Mouse (Mus musculus) kidney, adult 11 months (tissue): ENCODE data around the gene Kat6b.
"Not testable (repeated sequence)": the region's sequence is repeated elsewhere in the genome, so short reads cannot be mapped to it uniquely, and the experiment has no call there.

Source experiments
- DNase-seq: peaks from one replicate; pipeline ENCODE4 v3.0.0; 2022

Kat6b gene

GRCm38 (mm10) chr14:21485961-21486520, 4.8 kb downstream of the Kat6b start:
- DNase-seq = no peak

DNA sequence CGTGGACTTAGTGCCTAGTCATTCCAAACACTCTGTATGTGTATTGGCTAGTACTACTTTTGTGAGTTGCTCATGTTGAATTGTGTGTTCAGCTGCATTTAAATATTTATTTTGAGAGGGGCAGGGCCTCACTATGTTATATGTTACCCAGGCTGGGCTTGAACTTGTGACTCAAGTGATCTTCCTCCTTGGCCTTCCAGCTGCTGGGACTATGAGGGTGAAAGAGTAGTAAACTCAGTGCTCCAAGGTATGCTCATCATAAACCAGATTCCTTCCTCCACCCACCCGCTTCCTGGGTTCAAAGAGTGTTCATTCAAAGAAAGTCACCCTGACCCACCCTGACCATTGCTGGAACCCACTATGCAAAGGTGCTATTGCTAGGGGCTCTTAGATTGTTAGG, 5.9 kb downstream of the Kat6b start:
- DNase-seq = not testable (repeated sequence)

- not testable (repeated sequence) for DNase-seq
Measured at GRCm38 (mm10) chr14:21488426-21489115, 7.3 kb downstream of the Kat6b start.

DNA sequence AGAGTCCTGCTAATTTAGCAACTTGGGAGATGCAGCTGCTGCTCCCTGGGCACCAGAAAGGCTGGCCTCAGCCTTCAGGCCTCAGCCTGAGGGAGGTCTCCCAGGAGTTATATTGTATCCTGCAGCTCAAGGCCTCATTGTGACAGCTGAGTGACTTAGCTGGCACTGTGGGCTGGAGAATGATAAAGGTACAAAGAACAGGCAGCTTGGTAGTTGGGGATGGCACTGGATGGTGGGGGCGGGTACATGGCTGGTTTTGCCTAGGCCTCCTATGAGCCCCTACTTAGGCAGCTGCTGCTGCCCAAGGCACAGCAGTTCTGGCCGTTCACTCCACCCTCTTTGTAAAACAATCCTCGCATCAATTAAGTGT, 7.9 kb downstream of the Kat6b start:
- no peak for DNase-seq

DNA sequence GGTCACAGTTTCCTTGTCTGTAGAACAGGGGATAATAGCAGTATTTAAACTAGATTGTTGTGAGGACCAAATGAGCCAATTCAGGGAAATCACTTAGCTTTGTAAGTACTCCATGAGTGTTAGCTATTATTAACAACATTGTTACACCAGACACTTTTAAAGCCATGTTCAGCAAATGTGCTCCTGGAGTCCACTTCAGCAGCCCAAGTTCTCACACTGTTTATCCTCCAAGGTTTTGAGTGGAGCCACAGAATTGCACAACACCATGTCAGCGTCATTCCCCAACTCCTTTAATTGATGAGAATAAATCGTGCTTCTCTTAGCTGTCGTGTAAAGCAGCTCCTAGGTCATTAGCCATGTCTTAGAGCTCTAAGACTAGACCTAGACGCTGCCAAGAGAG, 8.9 kb downstream of the Kat6b start:
- no peak for DNase-seq

GRCm38 (mm10) chr14:21498361-21498996, 17.2 kb downstream of the Kat6b start:
- peak; percentile 10 for DNase-seq

DNA sequence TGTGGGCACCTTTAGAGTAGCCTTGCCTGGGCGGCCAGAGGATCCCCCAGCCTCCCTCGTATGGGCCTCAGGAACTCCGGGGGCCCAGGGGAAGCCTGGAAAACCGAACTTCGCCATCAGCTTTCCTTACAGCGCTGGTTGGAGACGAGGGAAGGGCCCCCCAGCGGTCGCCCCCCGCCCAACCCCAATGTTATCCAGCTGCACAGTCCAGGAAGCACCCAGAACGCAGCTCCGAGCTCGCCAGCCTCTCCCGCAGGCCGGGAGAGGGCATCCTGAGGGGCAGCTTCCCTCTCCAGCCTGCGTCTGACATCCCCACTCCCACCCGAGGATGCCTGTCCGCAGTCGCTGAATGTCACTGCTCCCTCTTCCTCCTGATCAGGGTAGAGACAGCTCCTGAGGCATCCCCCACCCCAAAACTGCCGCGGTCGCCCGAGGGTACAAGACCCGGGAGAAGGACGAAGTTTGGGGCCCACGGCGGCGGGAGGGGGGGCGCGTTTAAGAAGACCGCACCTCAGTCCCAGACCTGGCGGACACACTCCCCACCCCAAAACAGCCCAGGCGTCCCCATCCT, 17.9 kb downstream of the Kat6b start:
- peak; percentile 38 for DNase-seq

DNA sequence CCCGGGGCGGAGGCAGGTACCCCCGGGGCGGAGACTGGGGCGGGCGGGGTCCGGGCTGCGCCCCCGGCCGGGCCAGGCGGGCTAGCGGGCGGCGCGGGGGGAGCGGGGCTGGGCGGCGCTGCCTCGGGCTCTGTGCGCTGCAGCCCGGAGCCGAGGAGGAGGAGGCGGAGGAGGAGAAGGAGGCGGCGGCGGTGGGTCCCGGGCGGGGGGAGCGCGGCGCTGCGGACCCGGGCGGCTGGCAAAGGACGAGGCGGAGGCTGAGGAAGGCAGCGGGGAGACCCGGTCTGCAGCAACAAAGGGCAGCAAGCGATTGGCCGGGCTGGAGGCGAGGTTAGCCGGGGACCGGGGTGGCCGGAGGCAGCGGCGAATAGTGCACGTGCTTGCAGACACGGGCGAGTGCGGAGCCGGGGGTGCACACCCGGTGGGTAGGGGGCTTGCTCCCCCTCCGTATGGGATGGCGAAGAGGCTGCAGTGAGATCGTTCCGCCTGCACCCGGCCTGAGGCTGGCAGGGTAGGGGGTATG, 18.5 kb downstream of the Kat6b start:
- DNase-seq = no peak

GRCm38 (mm10) chr14:21500154-21501047, 19.2 kb downstream of the Kat6b start:
- peak; percentile 100 for DNase-seq

DNA sequence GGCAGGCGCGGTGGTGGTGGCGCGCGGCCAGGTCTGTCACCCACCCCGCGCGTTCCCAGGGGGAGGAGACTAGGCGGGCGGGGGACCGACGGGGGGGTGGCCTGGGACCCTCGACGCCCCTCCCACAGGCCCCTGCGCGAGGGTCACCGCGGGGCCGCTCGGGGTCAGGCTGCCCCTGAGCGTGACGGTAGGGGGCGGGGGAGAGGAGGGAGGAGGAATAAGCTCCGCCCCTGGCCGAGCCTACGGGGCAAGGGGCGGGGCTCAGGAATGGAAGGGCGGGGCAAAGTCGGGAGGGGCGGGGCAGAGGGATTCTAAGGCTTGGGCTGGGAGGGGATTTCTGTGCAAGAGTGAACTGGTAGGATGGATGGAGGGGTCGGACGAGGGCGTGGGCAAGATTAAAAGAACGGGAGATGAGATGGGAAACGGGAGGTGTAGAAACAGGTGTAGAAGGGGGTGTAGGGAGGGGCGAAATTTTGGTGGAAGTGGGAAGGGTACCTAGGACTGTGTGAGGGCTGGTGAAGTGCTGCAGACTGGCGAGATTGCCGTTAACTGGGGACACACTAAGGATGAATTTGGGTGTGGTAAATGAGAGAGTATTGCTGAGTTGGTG, 19.9 kb downstream of the Kat6b start:
- DNase-seq = no peak

DNA sequence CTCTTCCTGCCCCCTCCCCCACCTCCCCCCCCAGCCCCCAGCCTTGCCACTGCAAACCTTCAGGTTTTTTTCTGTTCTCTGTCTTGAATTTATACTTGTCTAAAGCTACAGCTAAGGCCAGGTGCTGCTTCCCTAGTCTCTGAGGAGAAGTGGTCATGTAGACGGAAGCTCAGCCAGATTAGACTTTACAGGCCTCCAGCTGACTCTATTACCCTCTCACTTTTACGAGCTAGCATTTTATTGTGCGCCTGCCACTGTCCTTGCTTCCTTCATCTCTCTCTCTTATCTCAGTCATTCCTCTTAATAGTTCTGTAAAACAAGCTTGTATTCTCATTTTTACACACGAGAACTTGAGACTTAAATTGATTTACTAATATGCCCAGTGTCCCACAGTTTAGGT, 23.8 kb downstream of the Kat6b start:
- DNase-seq = no peak

- no peak for DNase-seq
Measured at GRCm38 (mm10) chr14:21507046-21507445, 25.8 kb downstream of the Kat6b start.

- peak; percentile 29 for DNase-seq
Measured at GRCm38 (mm10) chr14:21509111-21509905, 28.1 kb downstream of the Kat6b start.

- DNase-seq = no peak
Measured at GRCm38 (mm10) chr14:21511438-21511837, 30.2 kb downstream of the Kat6b start.

DNA sequence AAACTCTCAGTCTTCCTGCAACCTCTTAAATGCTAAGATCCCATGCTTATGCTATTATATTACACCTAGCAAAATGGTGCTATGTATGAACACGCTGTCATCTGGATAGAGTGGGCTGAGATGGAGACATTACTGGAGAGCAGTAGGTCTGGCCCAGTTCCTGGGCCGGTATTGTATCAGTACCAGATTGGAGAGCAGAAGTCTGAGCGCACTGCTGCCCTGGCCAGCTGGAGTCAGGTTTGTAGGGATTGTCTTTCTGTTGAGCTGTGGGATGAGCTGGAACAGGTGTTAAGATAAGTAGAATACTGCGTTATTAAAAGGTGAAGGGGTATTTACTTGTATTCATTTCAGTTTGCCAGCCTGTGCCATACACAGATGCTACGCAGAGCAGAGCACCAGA, 34.3 kb downstream of the Kat6b start:
- DNase-seq = no peak

DNA sequence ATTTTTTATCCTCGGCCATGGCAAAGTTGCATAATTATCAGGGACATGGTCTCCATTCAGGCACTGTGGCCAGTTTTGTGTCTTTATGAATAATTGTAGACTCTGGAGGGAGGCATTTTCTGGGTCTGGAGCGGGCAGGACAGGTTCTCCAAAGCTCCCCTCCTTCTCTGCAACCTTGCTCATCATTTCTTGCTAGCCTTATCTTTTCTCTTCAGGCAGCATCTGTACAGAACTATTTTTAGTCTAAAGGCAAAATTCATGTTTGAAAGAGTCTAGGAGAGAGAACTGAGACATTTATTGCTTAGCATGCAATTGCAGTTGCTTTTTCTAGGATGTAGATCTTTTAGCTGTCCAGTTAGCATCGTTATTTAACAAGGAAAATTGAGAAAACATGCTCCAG, 38.1 kb downstream of the Kat6b start:
- DNase-seq = no peak

DNA sequence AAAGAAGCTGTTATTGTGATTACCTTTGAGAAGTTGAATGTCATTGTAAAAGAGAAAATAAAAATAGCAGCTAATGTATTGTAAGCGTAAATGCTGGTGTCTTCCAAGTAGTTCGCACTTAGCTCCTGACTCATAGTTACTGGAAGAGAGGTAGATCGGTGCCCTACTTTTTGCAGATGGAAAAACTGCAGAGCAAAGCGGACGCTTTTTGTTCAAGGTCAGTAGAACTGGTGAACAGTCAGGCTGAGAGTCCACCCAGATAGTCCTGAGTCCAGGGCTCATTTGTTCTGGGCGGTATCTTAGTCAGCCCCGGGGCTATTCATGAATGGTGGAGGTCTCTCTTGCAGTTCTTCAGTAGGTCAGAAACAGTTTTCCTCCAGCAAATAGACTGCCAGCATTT, 39.3 kb downstream of the Kat6b start:
- DNase-seq = no peak

DNA sequence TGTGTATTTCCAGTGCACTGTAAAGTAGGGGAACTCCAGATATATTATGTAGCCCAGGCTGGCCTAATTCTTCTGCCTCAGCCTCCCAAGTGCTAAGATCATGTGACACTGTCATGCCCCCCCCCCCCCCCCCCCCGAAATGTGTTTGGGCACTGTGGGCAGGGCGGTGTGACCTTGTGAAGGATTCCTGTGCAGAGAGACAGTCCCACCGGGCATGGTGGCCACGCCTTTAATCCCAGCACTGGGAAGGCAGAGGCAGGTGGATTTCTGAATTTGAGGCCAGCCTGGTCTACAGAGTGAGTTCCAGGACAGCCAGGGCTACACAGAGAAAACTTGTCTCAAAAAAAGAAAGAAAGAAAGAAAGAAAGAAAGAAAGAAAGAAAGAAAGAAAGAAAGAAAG, 40.3 kb downstream of the Kat6b start:
- not testable (repeated sequence) for DNase-seq

- peak; percentile 16 for DNase-seq
Measured at GRCm38 (mm10) chr14:21522312-21522978, 41.2 kb downstream of the Kat6b start.

- no peak for DNase-seq
Measured at GRCm38 (mm10) chr14:21523234-21523633, 42.0 kb downstream of the Kat6b start.
